Mouse (Mus musculus) retina, postnatal 1 day (tissue): ENCODE data around the gene Gm26620.

Source experiments
- DNase-seq: peaks from one replicate; pipeline ENCODE4 v3.0.0-alpha.2; 2012

The Gm26620 gene

GRCm38 (mm10) chr1:170884978-170885561, at the start of gene Gm26620, which contains the start of gene Dusp12:
TSS of gene Gm26620 (plus strand) at chr1:170885065.
TSS of gene Dusp12 (minus strand) at chr1:170885540.
- DNase-seq = peak; percentile 95

DNA sequence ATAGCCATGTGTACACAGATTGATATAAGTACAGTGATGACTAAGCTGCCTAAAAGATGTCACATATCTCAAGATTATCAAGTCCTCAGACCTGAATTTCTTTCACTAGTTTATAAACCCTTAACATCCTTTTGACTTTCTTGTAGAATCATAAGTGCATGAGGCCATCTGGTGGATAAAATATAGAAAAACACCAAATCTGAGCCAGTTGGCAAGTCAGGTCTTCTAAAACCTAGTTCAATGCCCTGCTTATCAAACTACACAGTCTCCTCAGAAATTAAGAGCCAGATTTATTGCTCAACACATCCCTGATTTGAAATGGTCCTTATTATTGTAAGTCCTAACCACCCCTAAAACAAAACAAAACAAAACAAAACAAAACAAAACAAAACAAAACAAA, 45.2 kb upstream of the Gm26620 start:
- DNase-seq = peak; percentile 57

DNA sequence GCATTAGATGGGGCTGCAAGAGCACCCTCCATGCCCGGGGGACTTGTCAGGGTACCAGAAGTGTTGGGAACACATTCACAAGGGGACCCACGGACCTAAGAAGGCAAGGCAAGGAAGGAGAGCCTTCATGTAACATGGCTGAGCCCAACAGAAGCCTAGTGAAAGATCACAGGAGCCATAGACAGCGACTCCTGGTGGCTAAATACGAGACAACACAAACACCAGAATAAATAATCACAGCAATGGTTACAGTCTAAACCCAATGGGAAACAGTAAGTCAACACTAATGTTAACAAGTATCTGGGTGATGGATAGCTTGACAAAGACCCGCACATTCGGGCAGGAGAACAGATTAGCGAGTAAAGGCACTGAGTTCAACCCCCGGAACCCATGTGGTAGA, 40.5 kb upstream of the Gm26620 start:
- peak; percentile 75 for DNase-seq

DNA sequence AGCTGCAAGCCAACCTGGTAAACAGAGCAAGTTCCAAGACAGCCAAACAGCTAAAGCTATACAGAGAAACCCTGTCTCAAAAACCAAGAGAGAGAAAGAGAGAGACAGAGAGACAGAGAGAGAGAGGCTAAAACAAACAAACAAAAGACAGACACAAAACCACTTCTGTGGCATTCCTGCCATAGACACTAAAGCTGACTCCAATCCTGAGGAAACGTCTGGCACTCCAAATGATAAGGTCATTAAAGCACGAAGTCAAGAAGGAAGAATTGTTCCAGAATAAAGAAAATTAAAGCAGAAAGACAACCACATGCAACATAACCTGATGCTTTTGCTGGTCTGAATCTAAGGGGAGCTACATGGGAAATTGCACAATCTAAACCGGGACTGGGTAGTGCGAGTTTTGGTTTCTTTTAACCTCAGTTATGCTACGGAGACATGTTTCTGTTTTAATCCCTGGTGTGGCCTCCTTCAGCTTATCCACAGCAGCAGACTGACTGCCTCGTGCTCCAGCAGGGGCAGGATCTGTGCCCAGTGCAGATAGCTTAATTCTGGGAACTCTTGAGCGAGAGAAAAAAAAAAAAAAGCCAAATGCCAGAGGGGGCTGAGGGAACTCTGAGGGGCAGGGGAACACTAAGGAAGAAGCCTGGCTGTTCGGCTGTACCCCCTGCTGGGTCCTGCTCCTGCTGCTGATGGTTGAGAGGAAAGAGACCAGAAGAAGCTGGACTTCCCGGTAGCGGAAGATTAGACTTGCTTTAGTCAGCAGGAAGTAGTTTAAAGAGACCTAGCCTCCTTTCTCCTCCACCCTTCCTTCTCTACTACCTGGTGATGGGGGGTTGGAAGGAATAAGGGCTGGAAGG, 39.2 kb upstream of the Gm26620 start:
- peak; percentile 3 for DNase-seq

- no peak for DNase-seq
Observed at GRCm38 (mm10) chr1:170850007-170850406, 34.9 kb upstream of the Gm26620 start.

GRCm38 (mm10) chr1:170850637-170851624, 33.9 kb upstream of the Gm26620 start:
- DNase-seq = no peak

DNA sequence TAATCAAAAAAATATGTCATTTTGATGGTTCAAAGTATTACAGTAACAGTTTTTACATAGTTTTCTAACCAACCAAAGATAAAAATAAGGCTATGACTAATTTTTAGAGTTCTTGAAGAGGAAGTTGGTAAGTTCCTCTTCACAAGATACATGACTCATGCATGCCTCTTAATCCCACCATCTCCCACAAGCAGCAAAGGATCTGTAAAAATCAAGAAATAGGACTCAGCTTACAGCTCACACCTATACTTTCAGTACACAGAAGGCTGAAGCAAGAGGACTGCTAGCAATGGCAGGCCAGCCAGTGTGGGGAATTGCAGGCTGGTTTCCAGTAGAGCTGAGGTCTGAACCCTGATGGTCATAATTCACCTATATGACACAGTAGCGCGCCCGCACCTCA, 31.3 kb upstream of the Gm26620 start:
- DNase-seq = no peak

DNA sequence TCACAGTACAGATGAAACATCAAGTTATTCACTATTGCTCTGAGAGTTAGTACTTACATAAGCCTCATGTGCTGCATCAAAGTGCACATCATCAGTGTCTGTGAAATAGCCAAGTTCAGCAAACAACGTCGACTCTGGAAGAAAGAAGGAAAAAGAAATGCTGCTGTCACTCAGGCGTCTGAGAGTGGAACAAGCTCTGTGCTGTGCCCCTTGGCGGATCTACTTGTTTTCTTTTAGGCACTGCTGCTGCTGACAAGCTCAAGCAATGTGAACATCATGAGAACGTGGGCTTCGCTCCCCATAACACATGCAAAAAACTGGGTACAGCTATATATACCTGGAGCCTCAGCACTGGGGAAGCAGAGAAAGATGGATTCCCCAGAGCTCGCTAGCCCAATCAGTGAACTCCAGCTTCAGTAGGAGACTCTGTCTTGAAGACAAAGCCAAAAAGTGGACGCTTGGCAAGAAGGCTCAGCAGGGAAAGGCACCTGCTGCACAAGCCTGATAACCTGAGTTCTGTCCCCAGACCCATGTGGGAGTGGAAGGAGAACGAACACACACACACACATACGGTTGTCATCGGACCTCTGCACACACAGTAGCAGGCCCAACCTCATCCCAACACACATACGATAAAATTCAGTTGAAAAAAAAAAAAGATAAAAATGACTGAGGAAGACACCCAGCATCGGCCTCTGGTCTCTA, 29.7 kb upstream of the Gm26620 start:
- no peak for DNase-seq

DNA sequence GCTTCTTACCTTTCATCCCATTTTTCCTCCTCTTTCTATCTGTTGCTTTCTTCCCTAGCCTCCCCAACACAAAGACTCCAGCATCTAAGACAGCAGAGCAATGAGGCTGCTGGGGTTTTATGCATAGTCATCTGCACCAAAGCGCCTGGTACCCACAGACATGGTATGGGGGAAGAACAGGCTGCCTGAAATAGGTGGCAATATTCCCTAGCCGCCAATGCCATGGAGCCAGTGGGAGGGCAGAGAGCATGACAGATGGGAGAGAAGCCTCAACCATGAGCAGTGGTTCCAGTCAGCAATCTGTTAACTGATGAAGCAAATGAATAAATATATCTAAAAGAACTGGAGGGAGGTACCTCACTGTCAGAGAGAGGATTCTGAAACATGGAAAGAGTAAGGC, 27.5 kb upstream of the Gm26620 start:
- DNase-seq = no peak

GRCm38 (mm10) chr1:170858872-170859271, 26.0 kb upstream of the Gm26620 start:
- DNase-seq = no peak

GRCm38 (mm10) chr1:170861671-170862434, 23.0 kb upstream of the Gm26620 start:
- no peak for DNase-seq

DNA sequence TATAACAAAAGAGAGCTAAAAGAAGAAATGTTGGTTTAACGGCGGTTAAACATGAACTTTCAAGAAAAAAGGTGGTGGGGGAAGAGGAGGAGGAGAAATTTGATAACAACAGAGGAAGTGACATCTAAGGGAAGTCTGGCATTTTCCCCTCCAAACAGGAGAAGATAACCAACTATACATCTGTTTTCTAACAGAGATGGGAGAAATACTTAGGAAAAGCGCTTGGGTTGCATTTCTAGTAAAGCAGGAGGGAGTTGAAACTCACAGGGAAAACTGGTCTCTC, 22.5 kb upstream of the Gm26620 start:
- DNase-seq = no peak

GRCm38 (mm10) chr1:170863033-170863432, 21.8 kb upstream of the Gm26620 start:
- DNase-seq = no peak

GRCm38 (mm10) chr1:170864234-170864633, 20.6 kb upstream of the Gm26620 start:
- DNase-seq = no peak

DNA sequence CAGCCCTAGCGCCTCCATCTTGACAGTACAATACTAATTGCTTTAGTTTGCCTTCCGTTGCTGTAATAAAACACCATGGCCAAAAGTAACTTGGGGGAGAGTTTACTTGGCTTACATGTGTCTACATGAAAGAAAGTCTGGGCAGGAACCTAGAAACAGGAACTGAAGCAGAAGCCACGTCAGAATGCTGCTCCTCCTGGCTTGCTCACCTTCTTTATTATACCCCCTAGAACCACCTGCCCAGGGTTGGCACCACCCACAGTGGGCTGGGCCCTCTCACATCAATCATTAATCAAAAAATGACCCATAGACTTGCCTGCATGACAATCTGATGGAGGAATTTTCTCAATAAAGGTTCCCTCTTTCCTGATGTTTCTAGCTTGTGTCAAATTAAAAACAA, 20.1 kb upstream of the Gm26620 start:
- no peak for DNase-seq

GRCm38 (mm10) chr1:170865406-170865805, 19.5 kb upstream of the Gm26620 start:
- no peak for DNase-seq

GRCm38 (mm10) chr1:170866992-170867690, 17.7 kb upstream of the Gm26620 start:
- DNase-seq = no peak

DNA sequence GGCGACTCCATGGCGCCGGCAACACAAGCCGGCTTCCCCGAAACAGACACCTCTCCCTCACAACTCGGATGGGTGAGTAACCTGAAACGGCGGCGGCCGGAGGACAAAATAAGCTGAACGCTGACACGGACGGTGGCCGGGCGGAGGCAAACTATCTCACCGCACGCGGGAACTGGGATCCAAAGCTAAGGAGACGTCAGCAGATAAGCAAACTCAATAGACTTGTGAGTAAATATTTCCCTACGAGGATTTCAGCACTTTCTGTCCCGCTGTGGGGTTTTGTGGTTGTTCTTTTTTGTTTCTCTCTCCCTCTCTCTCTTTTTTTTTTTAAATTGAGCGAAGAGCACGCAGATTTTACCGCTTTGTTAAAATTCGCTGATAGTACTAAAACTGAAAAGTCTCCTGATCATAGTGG, 17.2 kb upstream of the Gm26620 start, which contains the start of gene Atf6:
Atf6 (minus strand) TSS at position 81 of the 415 bp plus-strand sequence.
- peak; percentile 97 for DNase-seq

GRCm38 (mm10) chr1:170868107-170868904, 16.6 kb upstream of the Gm26620 start:
- DNase-seq = peak; percentile 94

DNA sequence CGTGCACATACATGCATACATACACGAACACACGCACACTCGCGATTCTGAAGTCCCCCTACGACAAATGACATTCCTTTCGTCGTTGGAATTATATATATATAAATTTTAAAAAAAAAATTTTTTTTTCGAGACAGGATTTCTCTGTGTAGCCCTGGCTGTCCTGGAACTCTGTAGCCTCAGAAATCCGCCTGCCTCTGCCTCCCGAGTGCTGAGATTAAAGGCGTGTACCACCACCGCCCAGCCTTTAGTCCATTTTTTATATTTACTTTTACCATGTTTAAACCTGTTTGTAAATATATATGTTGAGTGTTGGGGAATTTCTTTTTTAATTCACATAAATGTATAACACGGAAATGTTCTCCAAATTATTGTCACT, 16.0 kb upstream of the Gm26620 start:
- DNase-seq = no peak
